Mouse (Mus musculus) bone marrow, adult 2 months (tissue): ENCODE results near the gene Scgb3a1. TPM values are rescaled to one million over a fixed set of nuclear protein-coding genes. Genes with fewer than 3 reads are reported as not detected.
A peak's percentile ranks its signal among the peaks of the same experiment; 100 is the strongest.

Experiments used
- H3K27ac ChIP-seq: fragments of 200-500 bp; 2 replicates; pipeline ENCODE4 v1.5.1; 2012; ENCODE audit warnings: low read depth, mild to moderate bottlenecking, control low read depth, inconsistent platforms, low read length; ENCODE audit not compliant: control insufficient read depth, poor library complexity, insufficient read depth
- H3K4me1 ChIP-seq: fragments of 200-500 bp; 2 replicates; pipeline ENCODE4 v1.6.1; 2011; ENCODE audit warnings: low read length; ENCODE audit not compliant: control insufficient read depth, insufficient read depth
- H3K4me3 ChIP-seq: fragments of 200-500 bp; replicated peaks from 2 replicates; pipeline ENCODE3; 2011; ENCODE audit warnings: mild to moderate bottlenecking, low read depth, low read length, control low read depth; ENCODE audit not compliant: control insufficient read depth
- CTCF ChIP-seq: fragments of 200-500 bp; IDR thresholded peaks from 2 replicates; pipeline ENCODE4 v1.5.1; 2011; ENCODE audit warnings: low read length, control low read depth; ENCODE audit not compliant: control insufficient read depth, insufficient read depth
- POLR2A ChIP-seq: fragments of 200-500 bp; IDR thresholded peaks from 2 replicates; pipeline ENCODE4 v1.6.1; 2011; ENCODE audit warnings: low read depth, mild to moderate bottlenecking, control low read depth, low read length, borderline replicate concordance; ENCODE audit not compliant: control insufficient read depth
- WGBS: fragments of 180-500 bp; shearing (Covaris S2); methylation state at CpG from one replicate; pipeline ENCODE4 v1.1.7; 2018; 5-methylcytosine and 5-hydroxymethylcytosine counted together
- polyA plus RNA-seq: library from polyadenylated mRNA; stranded (reverse); fragments of >200 nt; gene quantifications from 2 replicates; pipeline ENCODE4 v1.2.4, GENCODE M21; 2011; ENCODE audit warnings: low replicate concordance; ENCODE audit not compliant: missing spikeins, insufficient read depth, insufficient read length

Scgb3a1 gene
- polyA plus RNA-seq, 1 experiment, result not detected

- WGBS, result 40% methylated on average over 11 of the region's 11 CpGs
- TF ChIP-seq CTCF (no peak), POLR2A (no peak)
- H3K4me3 ChIP-seq, result no peak overlapping the region
- no peaks in the 10 kb centered on the region; the same call in 1 of the 2 replicates for H3K4me1 ChIP-seq
- no peak overlapping the region for H3K27ac ChIP-seq
Measured at GRCm38 (mm10) chr11:49653079-49653408, 10.4 kb upstream of the Scgb3a1 start.

GRCm38 (mm10) chr11:49654651-49655050 is 8.8 kb upstream of the Scgb3a1 start:
- no peak for TF ChIP-seq POLR2A
- TF ChIP-seq CTCF, result no peak
- Histone ChIP-seq H3K4me3 (no peak overlapping the region), H3K4me1 (peaks cover 6% of the 10 kb centered on the region; the same call in 1 of the 2 replicates), H3K27ac (no peak overlapping the region)
- WGBS, result 88% methylated on average over 5 of the region's 5 CpGs

GRCm38 (mm10) chr11:49655501-49655900 is 7.9 kb upstream of the Scgb3a1 start:
- H3K27ac ChIP-seq, result no peak overlapping the region
- TF ChIP-seq POLR2A, result no peak
- no peak for TF ChIP-seq CTCF

GRCm38 (mm10) chr11:49658065-49658464 is 5.3 kb upstream of the Scgb3a1 start:
- H3K4me3 ChIP-seq, result no peak overlapping the region
- WGBS, result 68% methylated on average over 4 of the region's 4 CpGs
- H3K4me1 ChIP-seq, result peaks cover 6% of the 10 kb centered on the region; the same call in 1 of the 2 replicates
- TF ChIP-seq POLR2A, result no peak
- TF ChIP-seq CTCF, result no peak
- no peak overlapping the region for H3K27ac ChIP-seq

More at GRCm38 (mm10) chr11:49655501-49655900, 7.9 kb upstream of the Scgb3a1 start:
- peaks cover 6% of the 10 kb centered on the region; the same call in 1 of the 2 replicates for H3K4me1 ChIP-seq
- no peak overlapping the region for H3K4me3 ChIP-seq

- Histone ChIP-seq H3K27ac (peak overlapping the region; percentile 28), H3K4me3 (no peak overlapping the region), H3K4me1 (peaks cover 6% of the 10 kb centered on the region; the same call in 1 of the 2 replicates)
- no peak for TF ChIP-seq POLR2A
- TF ChIP-seq CTCF, result no peak
- WGBS, result 7% methylated on average over 10 of the region's 10 CpGs
Measured at GRCm38 (mm10) chr11:49658791-49659469, 4.5 kb upstream of the Scgb3a1 start.

- Histone ChIP-seq H3K4me1 (peaks cover 7% of the 10 kb centered on the region), H3K4me3 (no peak overlapping the region)
- WGBS, result 64% methylated on average over 7 of the region's 7 CpGs
Measured at GRCm38 (mm10) chr11:49659470-49659799, 4.0 kb upstream of the Scgb3a1 start.

GRCm38 (mm10) chr11:49662292-49662780 is 1.1 kb upstream of the Scgb3a1 start:
- WGBS, result 69% methylated on average over 15 of the region's 15 CpGs
- peaks cover 8% of the 10 kb centered on the region for H3K4me1 ChIP-seq
- H3K4me3 ChIP-seq, result no peak overlapping the region
- H3K27ac ChIP-seq, result no peak overlapping the region
- no peak for TF ChIP-seq CTCF
- TF ChIP-seq POLR2A, result no peak

More at GRCm38 (mm10) chr11:49659470-49659799, 4.0 kb upstream of the Scgb3a1 start:
- TF ChIP-seq POLR2A (no peak), CTCF (no peak)
- no peak overlapping the region for H3K27ac ChIP-seq

GRCm38 (mm10) chr11:49664262-49665140 is 1.1 kb downstream of the Scgb3a1 start:
- no peak overlapping the region for H3K4me3 ChIP-seq
- no peak overlapping the region; the same call in 1 of the 2 replicates for H3K27ac ChIP-seq
- 52% methylated on average over 12 of the region's 12 CpGs for WGBS
- no peak for TF ChIP-seq CTCF
- TF ChIP-seq POLR2A, result no peak
- H3K4me1 ChIP-seq, result peaks cover 2% of the 10 kb centered on the region
